Mouse (Mus musculus): ENCODE results near the gene Bmp2k.

Bmp2k gene

DNA sequence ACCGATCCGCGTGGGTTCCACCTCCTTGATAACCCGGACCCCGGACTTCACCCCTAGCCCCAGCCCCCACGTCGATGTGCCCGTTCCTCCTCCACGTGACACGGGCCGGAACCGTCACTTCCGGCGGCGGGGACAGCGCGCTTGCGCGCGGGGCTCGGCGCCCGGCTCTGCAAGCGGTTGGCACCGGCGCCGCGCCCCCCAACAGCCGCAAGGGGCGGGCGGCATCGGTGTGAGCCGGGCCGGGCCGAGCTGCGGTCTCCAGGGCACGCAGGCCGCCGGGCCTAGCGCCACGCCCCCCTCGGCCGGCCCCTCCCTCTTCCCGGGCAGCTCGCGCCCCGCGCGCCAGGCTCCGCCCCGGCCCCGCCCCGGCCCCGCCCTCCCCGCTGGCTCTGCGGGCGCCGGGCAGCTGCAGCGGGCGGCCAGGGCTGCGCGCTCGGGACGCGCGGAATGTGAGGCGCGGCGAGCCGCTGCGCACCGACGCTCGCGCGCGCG, at the start of gene Bmp2k:
TSS of gene Bmp2k (plus strand) at position 380 of the 492 bp plus-strand sequence.
- peak; percentile 95 for DNase-seq

DNA sequence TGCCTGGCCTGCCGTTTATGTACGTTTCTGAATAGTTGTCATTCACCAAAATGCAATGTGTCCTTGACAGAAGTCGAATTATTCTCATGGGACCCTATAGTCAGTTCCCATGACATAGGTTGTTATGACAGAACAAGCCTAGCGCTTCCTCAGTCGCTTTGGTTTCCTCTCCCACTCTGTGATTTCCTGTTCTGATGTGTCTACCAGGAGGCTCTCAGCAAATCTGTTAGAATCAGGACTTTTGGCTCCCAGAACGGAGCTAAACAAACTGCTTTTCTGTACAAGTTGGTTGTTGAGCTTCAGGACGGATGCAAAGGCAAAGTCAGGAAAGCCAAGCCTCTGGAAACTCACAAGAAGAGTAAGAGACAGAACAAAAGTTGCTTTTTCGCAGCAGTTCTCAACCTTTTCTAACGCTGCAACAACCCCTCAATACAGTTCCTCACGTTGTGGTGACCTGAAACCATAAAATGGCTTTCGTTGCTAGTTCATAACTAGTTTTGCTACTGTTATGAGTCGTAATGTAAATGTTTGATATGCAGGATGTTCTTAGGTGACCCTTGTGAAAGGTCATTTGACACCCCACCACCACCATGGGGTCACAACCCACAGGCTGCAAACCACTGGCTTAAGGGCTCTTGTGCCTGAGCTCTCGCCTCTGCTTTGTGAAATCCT, 48.5 kb upstream of the Bmp2k start:
- no peak for DNase-seq

DNA sequence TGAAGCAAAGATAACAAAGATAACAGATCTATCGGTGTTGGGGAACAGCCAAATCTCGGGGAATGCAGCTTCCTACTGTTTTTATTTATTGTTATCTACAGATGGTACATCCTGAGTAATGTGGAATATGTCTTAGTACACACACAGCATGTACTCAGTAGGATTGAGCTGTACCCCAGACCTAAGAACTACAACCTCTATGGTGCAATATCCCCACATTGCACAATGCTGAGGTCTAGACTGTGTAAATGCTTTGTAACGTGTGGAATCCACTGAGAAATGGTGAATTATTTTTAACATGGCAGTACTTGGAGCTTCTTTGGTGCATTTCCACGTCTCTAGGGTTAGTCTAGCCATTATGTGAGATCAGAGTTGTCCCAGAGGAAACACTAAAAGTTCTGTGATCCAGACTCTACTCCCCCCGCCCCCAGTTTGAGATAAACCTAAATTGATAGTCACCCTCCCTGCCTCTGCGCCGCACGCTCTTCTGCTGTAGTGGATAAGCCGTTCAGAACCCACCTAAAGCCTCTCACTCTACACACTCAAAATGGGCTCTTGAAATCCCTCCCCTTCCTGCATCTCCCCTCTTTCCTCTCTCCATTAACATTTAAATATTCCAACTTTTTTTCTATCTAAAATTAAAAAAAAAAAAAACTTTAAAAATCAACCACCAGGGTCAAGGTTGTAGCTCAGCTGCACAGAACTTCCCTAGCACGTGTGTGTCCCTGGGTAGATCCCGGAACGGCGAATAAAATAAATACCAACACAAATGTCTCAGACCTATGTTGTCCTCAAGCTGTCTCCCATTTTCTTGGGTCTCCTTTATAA, 47.4 kb upstream of the Bmp2k start:
- no peak for DNase-seq

DNA sequence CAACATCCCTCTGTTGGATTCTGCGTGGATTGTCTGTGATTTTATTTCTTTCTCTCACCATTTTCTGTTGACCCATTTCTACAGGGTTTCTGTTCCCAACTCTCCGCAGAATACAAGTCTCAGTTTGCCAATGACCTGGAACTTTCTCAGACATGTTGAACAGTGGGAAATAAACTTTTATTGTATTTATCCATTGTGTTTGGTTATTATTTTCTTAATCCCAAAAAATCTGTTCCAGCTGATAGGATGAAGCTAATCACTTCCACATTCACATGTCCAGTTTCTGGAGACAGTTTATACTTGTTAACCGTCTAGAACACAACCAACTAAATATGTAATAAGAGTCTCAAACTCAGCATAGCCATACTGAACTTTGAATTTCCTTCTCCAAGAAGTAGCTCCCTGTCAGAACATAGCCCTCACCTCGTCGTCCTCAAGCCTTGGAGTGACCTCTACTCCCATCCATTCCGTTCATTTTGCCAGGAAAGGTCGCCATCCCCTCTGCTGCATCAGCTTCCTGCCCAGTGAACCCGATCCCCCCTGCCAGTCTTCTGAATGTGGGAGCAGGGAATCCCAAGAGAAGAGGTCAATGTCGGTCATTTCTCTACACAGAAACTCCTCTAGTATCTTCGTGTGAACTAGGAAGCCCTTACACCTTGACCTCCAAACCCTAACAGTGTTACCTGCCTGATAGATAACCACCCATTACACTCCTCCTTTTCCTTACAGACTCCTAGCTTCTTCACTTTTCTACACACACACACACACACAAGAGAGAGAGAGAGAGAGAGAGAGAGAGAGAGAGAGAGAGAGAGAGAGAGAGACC, 46.6 kb upstream of the Bmp2k start:
- no peak for DNase-seq

DNA sequence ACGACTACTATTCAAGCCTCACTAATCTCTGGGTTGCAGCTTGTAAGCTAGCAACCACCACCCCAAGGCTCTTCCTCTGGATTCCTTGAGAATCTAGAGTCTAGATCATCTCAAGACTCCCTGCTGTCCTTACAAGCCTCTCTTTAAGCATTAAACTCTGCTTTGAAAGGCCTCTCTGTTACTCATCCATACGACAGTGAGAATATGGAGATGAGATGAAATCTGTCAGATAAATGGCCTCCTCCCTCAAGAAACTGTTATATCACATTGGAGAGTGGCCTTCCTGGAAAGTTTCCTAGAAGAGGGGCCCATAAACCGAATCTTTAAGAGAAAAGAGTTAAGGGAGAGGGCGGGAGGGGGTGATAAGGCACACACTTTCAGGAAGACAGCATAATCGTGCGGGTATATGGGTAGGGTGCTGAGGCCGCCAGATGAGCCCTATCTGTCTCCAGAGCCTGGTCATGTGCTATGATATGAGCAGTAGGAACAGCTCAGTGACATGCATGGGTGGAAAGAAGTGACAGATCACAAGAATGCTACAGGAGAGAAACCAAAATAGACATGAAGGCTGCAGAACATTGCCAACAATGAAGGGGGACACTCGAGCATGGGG, 45.9 kb upstream of the Bmp2k start:
- no peak for DNase-seq

DNA sequence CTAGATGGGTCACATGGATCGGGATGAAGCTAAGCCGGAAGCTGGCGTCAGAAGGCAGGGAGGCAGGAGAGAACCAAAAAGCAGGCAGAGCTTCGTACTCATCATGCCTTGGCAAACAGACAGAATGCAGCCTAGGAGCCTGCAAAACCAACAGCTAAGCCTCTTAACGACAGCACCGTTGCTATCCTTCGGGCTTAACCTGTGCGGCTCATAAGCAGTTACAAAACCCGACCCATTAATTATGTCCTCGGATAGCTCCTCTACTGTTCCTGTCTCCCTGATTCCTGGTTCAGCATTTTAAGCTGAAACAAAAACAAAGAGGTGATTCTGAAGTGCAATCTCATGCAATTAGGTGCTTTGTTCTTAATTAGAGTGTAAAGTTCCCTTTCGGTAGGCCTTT, 43.4 kb upstream of the Bmp2k start:
- no peak for DNase-seq

DNA sequence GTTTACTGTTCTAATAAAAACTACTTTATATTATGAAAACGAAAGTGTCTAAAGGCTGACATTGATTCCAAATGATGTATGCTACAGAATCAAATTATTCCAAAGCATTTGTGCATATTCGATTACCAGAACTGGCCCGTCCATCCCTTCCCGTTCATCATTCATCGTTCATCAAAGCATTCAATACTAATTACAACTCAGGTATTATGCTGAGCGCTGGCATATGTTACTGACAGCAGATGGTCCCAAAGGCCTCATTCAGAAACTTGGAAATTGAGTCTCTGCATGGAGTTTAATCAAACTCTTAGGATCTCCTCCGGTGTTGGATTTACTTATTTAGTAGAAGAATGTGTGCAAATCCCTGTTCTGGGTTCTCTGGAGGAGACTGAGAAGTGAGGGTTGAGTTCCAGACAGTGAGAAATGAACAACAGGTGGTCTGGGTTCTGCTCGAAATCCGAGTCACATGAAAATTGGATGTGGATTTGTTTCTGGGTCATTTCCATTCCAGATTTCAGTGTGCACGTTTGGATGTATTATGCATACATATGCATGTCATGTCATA, 42.9 kb upstream of the Bmp2k start:
- DNase-seq, result no peak

DNA sequence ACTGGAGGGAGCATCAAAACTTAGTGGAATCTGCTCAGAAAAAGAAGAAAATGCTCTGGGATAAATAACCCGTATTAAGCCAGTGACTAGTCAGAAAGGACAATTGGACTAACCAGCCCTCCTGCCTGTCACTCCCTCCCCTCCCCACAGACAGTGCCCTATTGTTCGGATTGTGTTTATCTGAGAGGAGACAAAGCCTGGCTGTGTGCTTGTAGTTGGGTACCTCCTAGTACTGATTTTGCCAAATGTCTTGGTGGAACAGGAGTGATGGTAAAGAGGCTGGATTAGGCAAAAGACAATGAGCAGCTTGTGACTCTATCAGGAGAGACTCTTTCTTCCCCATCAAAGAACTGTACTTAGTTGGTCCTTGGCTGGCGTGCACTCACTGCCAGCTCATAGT, 40.6 kb upstream of the Bmp2k start:
- no peak for DNase-seq

DNA sequence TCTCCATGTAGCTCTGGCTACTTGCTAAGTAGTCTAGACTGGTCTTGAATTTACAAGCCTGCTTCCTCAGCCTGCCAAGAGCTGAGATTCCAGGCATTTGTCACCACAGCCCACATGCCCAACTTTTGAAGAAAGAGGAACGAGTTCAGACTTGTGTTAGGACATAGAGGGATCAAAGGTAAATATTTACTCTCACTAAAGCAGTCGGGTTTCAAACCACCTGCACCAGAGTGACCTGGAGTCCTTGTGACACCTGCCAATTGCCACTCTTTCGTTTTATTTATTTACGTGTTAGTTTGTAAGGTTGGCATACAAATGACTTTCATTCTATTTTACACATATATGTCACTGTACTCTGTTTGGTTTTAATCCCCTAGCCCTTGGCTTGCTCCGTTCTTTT, 36.4 kb upstream of the Bmp2k start:
- no peak for DNase-seq

DNA sequence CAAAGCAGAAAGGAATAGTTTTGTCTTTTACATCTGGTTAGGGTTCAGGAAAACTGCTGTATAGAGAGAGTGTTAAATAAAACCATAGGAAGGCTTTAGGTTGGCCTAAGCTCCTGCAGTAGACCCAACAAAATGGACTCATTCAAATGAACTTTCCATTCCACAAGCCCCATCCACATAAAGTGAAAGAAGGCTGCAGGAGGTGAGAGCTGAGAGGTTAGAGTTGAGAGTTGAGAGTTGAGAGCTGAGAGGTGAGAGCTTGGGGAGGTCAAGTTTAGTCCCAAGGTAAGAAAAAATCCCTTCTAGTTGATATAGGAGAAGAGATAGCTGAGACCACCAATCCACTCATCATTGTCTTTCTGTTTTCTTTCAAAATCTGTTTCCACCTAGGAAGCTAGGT, 35.6 kb upstream of the Bmp2k start:
- no peak for DNase-seq

DNA sequence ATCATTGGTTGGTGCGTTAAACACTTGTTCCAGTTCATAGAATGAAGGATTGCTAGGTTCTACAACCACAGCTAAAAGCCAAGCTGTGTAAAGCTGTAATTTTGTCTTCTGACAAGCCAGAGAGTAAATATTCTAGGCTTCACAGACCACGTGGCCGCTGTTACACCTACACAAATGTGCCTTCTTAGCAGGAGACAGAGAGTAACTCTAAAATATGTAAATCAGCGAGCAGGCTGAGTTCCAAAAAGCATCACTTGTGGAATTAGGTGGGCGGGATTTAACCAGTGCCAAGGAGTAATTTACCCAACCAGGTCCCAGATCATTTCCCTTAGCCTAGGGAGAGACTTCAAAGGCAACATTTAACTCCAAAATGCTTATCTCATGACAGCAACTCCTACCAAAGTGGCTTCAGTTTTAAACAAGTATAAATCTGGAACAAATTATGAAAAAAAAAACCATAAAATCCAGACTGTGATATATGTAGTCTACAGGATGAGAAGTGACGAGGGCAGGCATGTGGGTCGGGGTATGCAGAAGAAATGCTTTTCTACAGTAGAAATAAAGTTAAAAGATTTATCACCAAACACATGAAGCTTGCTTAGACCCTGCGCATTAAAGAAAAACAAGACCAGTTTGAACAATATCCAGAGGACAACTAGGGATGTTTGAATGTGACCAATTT, 35.1 kb upstream of the Bmp2k start:
- no peak for DNase-seq

DNA sequence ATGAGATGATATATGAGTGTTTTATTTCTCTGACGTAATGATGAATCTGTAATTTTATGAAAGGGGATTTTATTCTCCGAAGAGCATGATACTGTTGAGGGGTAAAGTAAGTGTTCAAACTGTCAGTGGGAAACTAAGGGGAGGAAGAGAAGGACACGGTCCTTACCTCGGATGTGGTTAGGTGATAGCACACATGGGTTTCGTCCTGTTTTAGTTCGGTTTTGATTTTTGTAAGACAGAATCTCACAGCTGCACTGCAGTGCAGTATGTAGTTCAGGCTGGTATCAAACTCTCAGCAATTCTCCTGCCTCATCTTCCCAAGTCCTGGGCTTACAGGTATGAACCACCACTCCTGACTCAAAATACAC, 34.6 kb upstream of the Bmp2k start:
- DNase-seq, result no peak

DNA sequence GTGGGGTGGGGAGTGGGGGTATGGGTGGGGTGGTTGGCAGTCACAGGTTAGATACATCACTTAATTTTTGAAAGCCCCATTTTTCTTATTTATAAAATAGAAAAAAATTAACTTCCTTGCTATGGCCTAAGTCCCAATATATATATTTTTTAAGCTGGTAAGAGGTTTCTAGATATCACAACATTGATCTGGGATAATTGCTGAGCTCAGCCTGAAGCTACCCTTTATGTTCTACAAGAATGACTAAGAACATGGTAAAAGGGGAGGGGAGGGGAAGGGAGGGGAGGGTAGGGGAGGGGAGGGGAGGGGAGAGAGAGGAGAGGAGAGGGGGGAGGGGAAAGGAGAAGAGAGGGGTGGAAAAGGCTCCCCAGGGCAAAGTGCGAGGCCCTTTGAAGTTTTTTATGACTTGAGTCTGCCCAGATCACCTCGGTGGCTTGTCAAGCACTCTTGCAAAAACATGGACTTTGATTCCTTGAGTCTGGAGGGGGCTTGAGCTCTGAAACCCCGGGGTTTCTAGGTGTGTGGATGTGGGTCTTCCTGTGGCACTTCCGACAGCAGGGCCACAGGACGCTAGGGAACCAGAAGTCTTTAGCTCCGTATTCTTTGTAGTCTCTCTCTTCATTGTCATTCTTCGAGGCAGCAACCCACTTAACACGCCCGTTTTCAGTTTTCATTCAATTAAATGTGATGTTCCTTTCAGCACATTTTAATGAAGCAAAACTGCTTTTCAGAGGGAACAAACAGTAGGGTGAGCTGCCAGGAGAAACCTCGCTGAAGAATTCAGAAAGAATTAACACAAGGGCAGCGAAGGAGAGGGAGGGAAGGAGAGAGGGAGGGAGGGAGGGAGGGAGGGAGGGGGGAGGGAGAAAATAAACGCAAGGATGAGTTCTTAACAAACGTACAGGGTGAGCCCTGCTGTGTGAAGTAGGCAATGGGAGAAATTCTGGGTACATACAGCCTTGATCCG, 33.1 kb upstream of the Bmp2k start:
- peak; percentile 59 for DNase-seq

DNA sequence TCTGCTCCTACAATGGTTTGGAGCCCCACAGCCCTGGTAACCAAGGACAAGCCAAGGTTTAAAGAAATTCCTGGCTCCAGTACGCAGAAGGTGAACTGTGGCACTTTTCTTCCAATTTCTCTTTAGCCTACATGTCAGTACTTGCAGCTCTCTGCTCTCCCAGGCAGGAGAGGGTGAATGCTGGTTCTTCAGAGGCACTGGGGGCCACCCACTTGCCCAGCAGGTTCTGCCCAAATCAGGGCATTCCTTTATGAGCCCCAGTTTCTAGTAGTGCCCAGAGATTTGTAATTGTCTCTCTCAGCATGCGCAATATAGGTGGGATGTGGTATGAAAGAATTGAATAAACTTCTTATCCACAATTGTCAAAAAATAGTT, 32.5 kb upstream of the Bmp2k start:
- no peak for DNase-seq

DNA sequence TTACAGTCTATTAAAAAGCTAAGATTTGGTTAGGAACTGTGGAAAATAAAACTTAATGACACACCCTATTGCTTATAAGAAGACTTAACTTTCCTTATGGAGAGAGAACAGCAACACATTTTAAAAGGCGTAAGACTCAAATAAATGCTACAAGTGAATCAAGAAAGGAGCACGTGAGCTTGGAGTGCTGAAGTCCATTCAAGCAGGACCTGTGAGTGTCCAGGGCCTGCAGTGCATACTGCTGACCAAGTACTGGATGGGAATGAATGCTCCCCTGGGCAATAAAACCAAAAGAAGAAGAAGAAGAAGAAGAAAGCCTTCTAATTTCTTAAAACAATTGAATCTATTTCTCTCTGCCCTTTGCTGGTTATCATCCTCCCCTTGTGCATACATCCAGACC, 32.0 kb upstream of the Bmp2k start:
- DNase-seq, result no peak

DNA sequence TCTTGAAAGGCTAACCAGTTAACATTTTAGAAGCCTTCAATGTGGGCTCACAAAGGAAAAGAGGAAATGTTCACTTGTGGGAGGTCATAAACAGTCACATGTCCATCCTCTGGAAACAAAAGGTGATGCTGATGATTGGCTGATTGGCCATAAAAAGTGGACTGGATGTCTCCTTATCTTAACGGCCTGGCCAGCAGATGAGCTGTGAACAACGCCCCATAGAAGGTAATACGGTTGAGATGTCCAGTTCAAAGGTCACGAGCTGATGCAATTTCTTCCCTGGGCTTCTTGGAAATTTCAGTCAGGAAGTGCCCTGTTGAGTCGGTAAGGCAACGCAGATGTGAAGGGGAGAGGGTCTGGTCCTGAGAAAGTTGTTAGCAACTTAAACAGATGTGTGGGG, 28.9 kb upstream of the Bmp2k start:
- peak; percentile 68 for DNase-seq

DNA sequence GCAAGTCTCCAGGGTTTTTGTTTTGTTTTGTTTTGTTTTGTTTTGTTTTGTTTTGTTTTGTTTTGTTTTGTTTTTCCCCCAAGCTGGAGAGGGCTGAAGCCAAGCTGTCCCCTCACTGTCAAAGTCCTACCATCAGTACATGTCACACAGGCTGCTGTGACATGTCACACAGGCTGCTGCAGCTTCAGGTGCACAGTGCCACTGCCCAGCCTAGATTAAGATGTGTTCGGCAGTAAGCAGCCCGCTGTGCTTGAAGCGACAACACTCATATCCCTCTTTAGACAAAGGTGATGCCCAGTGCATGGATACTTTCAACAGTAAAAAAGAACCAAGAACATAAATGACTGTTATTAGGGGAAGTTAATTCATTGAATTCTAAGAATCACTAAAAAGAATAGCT, 28.5 kb upstream of the Bmp2k start:
- DNase-seq, result no peak

DNA sequence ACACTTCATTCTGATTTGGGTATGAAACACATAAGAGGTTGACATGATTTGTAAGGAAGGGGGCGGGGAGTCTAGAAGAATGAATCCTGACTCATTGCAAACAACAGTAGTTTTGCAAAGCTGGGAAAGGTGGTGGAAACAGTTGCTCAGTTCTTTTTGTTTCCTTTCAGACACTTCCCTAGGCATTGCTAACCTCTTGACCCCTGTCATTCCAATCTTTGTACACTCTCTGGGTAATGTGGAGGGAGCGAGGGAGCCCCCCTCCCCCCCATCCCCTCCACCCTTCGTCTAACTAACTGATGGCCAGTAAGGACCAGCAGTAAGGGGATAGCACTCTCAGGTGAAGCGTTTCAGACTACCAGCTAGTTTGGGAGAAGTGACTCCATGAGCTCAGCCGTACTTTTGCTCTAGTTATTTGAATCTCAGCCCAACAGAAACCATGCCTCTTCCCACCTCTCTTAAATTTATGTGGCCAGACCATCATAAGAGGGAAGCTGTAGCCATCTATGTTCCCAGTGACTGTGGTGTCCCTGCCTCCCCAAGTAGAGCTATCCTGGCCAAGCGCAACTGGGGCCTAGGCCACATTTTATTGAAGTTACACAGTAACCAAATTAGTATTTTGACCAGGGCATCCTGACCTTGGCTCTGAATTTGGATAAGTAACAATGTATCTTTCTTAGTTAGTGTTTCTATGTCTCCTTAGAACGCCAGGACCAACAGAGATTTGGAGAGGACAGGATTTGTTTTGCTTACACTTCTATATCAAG, 27.6 kb upstream of the Bmp2k start:
- peak; percentile 59 for DNase-seq

DNA sequence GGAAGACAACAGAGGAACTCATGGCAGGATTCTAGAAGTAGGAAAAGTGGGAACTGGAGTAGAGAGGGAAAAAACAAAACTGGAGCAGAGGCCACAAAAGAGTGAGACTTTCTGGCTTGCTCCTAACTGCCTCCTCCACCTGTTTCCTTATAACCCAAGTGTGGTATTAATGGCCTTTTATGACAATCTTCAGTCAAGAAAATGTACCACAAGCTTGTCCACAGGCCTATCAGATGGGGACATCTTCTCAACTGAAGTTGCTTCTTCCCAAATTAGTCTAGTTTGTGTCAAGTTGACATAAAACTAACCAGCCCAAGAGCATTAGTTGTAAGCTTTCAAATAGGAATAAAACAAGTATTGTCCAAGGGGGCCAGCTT, 27.0 kb upstream of the Bmp2k start:
- no peak for DNase-seq

DNA sequence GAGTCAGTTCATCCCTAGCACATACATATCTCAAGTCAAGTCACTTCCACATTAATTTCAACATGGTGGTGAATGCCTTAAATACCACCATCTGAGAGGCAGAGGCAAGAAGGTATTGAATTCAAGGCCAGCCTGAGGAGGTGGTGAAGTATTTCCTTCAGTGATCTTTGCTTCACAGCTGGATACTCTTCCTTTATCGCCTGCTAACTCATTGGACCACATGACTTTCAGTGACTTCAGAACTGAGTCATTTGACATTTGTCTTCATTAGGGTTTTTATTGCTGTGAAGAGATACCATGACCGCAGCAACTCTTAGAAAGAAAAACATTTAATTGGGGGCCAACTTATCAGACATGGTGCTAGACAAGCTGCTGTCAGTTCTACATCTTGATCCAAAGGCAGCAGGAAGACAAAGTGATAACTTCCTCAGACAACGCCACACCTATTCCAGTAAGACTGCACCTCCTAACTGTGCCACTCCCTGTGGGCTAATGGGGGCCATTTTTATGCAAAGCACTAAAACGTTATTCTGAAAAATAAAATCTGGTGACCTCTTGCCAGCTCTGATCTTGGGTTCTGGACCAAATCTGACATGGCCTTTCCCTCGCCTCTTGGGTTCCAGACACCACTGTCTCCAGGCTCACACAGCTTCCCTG, 24.9 kb upstream of the Bmp2k start:
- no peak for DNase-seq

Data from embryo, embryonic 11 days (tissue).